Mouse (Mus musculus): ENCODE results near the gene Hist4h4.
"Not testable (repeated sequence)": the region's sequence is repeated elsewhere in the genome, so short reads cannot be mapped to it uniquely, and the experiment has no call there.

The Hist4h4 gene

GRCm38 (mm10) chr6:136815381-136815780, 11.2 kb upstream of the Hist4h4 start:
- no peak for DNase-seq (ENCODE audit: low read depth, low spot score)

- DNase-seq (ENCODE audit: low read depth, low spot score), result no peak
Observed at GRCm38 (mm10) chr6:136813117-136813516, 8.9 kb upstream of the Hist4h4 start.

DNA sequence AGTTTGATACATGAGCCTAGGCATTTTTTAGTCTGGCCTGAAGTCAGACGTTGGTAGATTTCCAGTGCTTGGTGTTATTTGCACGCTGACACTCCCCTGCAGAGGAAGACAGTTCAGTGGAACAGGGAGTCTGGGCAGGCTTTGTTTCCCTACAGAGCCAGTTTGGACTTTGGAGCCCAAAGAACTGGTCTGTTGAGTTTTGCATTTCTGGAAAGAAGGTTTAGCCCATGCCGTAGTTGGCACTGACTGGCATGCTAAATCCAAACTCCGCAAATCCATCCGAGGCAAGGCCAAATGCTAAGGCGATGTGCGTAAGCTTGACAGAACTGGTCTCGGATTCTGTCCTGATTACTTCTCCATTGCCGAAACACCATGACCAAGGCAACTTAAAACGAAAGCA, 7.0 kb upstream of the Hist4h4 start:
- DNase-seq (ENCODE audit: low read depth, low spot score), result no peak

GRCm38 (mm10) chr6:136809673-136810072, 5.5 kb upstream of the Hist4h4 start:
- no peak for DNase-seq (ENCODE audit: low read depth, low spot score)

DNA sequence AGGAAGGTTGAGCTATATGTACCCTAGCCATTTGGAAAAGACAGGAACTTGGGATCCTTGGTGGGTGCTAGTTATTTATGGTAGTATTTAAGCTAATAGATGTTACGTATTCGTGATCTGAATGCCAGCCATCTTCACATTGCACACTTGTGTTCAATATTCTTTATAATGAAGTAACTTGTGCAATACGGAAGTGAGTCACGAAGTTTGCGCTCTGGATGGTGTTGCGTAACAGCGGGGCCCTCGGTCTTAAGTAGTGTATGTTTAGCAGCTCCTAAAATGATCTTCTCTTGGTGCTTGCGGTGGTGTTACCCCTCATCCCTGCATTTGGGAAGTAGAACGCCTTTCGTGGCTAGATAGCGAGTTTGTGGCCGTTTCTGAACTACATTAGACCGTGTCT, 4.9 kb upstream of the Hist4h4 start:
- no peak for DNase-seq (ENCODE audit: low read depth, low spot score)

DNA sequence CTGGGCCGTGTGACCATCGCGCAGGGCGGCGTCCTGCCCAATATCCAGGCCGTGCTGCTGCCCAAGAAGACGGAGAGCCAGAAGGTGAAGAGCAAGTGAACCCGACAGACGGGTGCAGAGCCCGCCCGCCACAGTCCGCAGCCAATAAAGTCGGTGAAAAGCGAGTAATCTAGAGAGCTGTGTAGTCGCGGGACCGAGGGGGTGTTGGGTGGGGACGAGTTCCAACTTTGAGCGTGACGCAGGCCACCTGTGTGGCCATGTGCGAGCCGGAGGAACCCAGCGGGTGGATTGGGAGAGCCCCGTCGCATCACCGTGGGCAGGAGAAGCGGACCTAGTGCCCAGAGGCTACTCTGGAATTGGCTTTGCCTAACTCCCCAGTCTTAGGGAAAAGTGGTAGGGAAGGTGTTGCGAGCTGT, 4.4 kb upstream of the Hist4h4 start:
- DNase-seq (ENCODE audit: low read depth, low spot score), result no peak

GRCm38 (mm10) chr6:136808014-136808417, 3.8 kb upstream of the Hist4h4 start, which contains the start of gene H2afj:
TSS of gene H2afj (plus strand) at chr6:136808244.
- DNase-seq (ENCODE audit: low read depth, low spot score), result peak; percentile 91

DNA sequence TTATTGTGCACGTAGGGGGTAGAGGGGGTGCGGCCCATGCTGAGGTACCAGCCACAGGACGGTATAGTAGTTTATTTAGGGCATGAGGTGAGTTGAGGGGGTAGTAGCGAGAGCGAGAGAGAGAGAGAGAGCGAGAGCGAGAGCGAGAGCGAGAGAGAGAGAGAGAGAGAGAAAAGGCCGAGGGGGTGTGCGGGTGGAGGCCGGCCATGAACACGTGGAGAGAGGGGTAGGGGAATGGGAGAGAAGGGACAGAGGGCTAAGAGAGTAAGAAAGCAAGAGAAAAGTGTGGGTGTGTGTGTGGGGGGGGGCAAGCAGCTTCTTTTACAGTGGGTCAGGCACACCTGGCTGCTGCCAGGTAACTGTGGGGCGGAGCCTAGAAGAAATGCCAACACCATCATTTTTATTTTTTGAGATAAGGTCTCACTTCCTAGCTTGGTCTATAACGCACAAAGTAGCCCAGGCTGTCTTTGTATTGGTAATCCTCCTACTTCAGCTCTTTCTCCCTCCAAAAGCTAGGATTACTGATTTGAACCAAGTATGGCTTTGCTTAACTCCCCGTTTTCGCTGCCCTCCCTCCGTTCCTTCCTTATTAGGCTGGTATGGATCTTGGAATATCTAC, 3.3 kb upstream of the Hist4h4 start:
- DNase-seq (ENCODE audit: low read depth, low spot score), result no peak

DNA sequence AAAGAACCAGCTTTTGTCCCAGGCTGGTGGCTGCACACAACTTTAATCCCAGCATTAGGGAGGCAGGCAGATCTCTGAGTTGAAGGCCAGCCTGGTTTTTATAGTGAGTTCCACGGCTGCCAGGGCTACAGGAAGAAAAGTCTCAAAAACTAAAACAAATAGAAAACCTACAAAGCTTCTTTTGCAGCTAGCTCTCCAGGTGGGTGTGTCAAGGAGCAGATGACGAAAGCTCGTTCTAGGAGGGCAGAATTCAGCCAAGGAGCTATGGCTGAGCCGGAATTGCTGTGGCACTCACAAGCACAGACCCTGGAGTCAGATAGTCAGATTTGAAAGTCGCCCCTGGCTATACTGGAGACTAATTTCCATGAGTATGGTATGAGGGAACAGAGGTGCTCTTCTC, 2.6 kb upstream of the Hist4h4 start:
- no peak for DNase-seq (ENCODE audit: low read depth, low spot score)

- DNase-seq (ENCODE audit: low read depth, low spot score), result no peak
Observed at GRCm38 (mm10) chr6:136805409-136805775, 1.2 kb upstream of the Hist4h4 start.

DNA sequence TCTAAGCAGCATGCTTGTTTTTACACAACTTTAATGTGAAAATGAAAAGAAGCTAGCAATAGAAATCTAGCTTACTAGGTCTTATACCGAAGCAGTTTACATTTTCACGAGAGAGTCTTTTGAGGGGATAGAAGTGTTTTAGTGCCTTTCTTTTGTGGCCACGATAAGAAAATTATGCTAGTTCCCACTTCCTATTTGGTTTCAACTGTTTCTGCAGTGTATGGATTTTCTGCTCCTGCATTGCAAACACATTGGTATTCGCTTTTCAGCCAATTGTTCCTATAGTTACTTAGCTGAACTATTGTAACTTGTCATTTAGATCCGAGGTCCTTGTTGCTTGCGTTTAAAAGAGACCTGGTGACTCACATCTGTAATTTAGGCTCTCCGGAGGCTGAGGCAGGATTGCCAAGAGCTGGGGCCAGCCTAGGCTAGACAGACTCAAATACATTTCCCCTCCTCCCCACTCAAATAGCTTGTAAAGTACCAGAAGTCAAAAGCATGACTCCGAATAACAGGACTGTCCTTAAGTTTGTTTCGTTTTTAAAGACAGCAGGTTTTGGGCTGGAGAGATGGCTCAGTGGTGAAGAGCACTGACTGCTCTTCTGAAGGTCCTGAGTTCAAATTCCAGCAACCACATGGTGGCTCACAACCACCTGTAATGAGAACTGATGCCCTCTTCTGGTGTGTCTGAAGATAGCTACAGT, 642 bp upstream of the Hist4h4 start:
- DNase-seq (ENCODE audit: low read depth, low spot score), result no peak

DNA sequence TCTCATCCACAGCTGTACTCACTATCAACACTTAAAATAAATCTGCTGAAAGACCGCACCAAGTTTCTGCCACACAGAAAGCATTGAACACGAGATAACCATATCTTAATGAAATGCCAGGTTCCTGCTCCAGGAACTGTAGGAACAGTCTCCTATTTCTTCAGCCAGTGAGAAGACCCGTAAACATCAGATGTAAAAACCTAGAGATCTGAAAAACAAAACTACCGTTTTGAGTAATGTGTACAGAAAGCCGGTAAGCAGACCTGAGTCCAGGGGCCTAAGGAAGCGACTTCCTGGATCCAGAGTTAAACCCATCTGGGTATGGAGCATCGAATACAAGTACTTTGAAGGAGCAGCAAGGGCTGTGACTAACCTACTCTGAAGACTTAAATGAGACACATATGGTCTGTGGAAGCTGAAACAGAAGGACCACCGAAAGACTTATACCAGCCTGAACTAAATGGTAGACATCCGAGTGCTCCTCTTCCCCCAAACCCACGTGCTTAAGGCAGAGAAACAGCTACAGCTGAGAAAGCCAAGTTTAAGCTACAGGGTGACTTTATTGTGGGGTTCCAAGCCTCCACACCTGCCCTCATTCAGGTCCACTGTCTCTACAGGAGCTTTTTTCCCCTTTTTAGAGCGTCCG, 999 bp downstream of the Hist4h4 start:
- no peak for DNase-seq (ENCODE audit: low read depth, low spot score)

DNA sequence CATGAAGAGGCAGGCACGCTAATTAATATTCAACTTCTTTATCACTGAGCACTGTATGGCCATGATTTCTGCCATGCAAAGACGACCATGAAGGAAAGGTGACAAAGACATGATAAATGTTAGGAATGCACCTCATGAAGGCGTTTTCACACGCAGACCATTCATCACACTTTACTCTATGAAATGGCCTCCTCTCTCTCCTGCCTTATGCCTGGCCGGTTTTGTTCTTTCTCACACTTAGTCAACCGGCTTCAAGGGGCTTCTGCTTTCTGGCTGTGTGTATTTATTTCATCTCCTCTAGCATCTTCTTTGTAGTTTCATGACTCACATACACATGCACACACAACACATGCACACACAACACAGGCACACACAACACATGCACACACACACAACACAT, 2.9 kb downstream of the Hist4h4 start:
- no peak for DNase-seq (ENCODE audit: low read depth, low spot score)

- DNase-seq (ENCODE audit: low read depth, low spot score), result no peak
Observed at GRCm38 (mm10) chr6:136800710-136801109, 3.5 kb downstream of the Hist4h4 start.

GRCm38 (mm10) chr6:136797874-136798693, 6.1 kb downstream of the Hist4h4 start:
- DNase-seq (ENCODE audit: low read depth, low spot score), result not testable (repeated sequence)

- no peak for DNase-seq (ENCODE audit: low read depth, low spot score)
Observed at GRCm38 (mm10) chr6:136795850-136796249, 8.4 kb downstream of the Hist4h4 start.

DNA sequence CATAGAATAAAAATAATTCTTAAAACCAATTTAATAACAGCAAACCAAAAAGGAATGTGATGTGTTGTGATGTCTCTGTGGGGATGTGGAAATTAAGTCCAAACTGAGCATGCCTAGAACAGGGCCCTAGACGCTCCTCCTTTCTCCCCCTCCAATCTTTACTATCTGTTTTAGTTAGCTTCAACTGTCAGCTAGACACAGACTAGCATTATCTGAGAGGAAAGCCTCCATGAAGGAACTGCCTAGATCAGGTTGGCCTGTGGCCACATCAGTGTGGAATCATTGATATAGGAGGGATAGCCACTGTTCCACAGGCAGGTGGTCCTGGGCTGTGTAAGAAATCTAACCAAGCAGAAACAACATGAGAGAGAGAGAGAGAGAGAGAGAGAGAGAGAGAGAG, 9.1 kb downstream of the Hist4h4 start:
- DNase-seq (ENCODE audit: low read depth, low spot score), result no peak

DNA sequence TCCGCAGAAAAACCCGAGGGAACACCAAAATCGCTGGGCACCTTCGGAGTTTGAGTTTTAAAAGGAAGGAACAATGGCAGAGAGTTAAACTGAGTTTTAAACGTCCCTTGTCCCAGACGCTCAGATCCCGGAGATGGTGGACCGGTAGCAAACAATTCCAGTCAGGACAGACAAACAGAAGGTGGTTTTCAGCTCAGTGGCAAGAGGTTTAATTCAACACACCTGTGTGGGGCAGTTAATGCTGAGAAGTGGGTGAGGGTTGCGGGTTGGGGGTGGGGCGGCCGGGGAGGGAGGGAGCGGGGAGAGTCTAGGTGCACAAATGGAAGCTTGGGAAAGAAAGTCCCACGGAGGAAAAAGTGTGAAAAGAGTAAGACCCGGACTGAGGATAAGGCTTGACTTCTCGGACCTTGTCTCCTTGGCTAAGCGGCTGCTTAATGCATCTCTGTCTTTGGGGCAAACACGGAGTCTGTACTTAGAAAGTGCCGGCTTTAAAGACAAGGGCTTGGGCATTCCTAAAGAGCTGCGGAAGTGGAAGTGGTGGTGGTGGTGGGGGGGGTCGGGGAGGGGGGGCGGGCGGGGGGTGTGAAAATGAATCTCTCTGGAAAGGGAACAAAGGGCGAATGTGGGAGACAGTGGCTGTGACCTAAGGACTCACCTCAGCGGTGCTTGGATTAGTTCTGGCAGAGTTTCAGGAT, 10.2 kb downstream of the Hist4h4 start:
- no peak for DNase-seq (ENCODE audit: low read depth, low spot score)

- no peak for DNase-seq (ENCODE audit: low read depth, low spot score)
Observed at GRCm38 (mm10) chr6:136792884-136793758, 11.1 kb downstream of the Hist4h4 start.

DNA sequence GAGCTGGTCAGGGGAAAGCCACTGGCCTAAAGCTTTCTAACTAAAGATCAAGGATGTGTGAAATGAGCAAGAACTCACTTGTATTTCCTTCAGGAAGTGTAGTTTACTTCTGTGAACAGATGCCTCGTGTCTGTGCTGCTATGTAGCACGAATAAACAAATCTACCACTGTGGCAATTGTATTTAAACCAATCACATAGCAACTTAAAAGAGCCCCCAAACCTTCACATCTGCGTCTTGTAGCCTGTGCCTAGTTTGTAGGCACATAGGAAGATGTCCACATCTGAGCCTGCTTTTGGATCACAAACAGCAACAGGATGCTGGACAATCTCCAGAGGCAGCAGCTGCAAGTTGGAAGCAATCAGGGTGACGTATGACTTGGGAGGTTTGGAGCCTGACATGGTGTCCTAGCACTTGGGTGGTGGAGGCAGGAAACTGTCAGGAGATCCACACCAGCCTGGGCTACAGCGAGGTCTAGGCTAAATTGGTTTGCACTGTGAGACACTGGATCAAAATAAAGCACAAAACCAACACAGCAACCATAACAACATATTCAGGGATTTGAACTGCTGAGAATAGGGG, 14.7 kb downstream of the Hist4h4 start:
- no peak for DNase-seq (ENCODE audit: low read depth, low spot score)

Data from embryo, embryonic 11.5 days (tissue).